Mouse (Mus musculus) midbrain, embryonic 16.5 days (tissue): Measurements from ENCODE around the gene Itpk1. TPM values are rescaled to one million over a fixed set of nuclear protein-coding genes. Genes with fewer than 3 reads are reported as not detected.

ENCODE experiments used
- ATAC-seq: fragments of 200-750 bp; cut with Nextera tagmentation; 2 replicates; pipeline ENCODE4 v1.8.0; 2017; ENCODE audit warnings: moderate TSS enrichment
- H3K27ac ChIP-seq: fragments of 300-500 bp; sonication (generic); 2 replicates; pipeline ENCODE4 v1.5.1; 2014; ENCODE audit warnings: mild to moderate bottlenecking, low read length, mixed read lengths
- H3K27me3 ChIP-seq: fragments of 300-500 bp; sonication (generic); 2 replicates; pipeline ENCODE4 v1.6.1; 2014; ENCODE audit warnings: low read depth, low read length, mixed read lengths; ENCODE audit not compliant: control insufficient read depth, insufficient read depth
- H3K36me3 ChIP-seq: fragments of 300-500 bp; sonication (generic); 2 replicates; pipeline ENCODE4 v1.6.1; 2014; ENCODE audit warnings: mild to moderate bottlenecking, low read length, moderate library complexity, mixed read lengths; ENCODE audit not compliant: control insufficient read depth, insufficient read depth
- H3K4me1 ChIP-seq: fragments of 300-500 bp; sonication (generic); 2 replicates; pipeline ENCODE4 v1.6.1; 2014; ENCODE audit warnings: mild to moderate bottlenecking, low read length, mixed read lengths; ENCODE audit not compliant: control insufficient read depth, insufficient read depth
- H3K4me2 ChIP-seq: fragments of 300-500 bp; sonication (generic); 2 replicates; pipeline ENCODE4 v1.6.1; 2014; ENCODE audit warnings: mild to moderate bottlenecking, low read length, mixed read lengths
- H3K4me3 ChIP-seq: fragments of 300-500 bp; sonication (generic); 2 replicates; pipeline ENCODE4 v1.5.1; 2014; ENCODE audit warnings: low read depth, mild to moderate bottlenecking, low read length, moderate library complexity, mixed read lengths
- H3K9ac ChIP-seq: fragments of 300-500 bp; sonication (generic); 2 replicates; pipeline ENCODE4 v1.6.1; 2014; ENCODE audit warnings: low read depth, low read length, mixed read lengths
- H3K9me3 ChIP-seq: fragments of 300-500 bp; sonication (generic); replicated peaks from 2 replicates; pipeline ENCODE4 v1.6.1; 2014; ENCODE audit warnings: mild to moderate bottlenecking, low read length, mixed read lengths; ENCODE audit not compliant: control insufficient read depth, poor library complexity, severe bottlenecking
- WGBS: fragments of 180-500 bp; shearing (Covaris S2); extraction: QIAGEN DNeasy Blood & Tissue Kit; methylation state at CpG from one replicate; pipeline ENCODE4 v1.1.7; 2014; 5-methylcytosine and 5-hydroxymethylcytosine counted together
- polyA plus RNA-seq: library from polyadenylated mRNA; unstranded; fragments of >200 nt; fragmentation: Nextera tagmentation; extraction: Ambion mirVana; gene quantifications from 2 replicates; pipeline ENCODE4 v1.2.1, GENCODE M21; 2015

The Itpk1 gene
- polyA plus RNA-seq, 1 experiment from 2014 or later: 39.3 TPM

- Histone ChIP-seq H3K9ac (no peak overlapping the region), H3K4me2 (no peak overlapping the region), H3K27ac (no peak overlapping the region), H3K4me1 (no peaks in the 10 kb centered on the region), H3K4me3 (no peak overlapping the region), H3K36me3 (peaks cover 3% of the 10 kb centered on the region; the same call in 1 of the 2 replicates), H3K9me3 (no peaks in the 10 kb centered on the region), H3K27me3 (no peaks in the 10 kb centered on the region)
- no peak for ATAC-seq
- 80% methylated on average over 11 of the region's 11 CpGs for WGBS
Observed at GRCm38 (mm10) chr12:102663349-102664051, 41.2 kb downstream of the Itpk1 start.

DNA sequence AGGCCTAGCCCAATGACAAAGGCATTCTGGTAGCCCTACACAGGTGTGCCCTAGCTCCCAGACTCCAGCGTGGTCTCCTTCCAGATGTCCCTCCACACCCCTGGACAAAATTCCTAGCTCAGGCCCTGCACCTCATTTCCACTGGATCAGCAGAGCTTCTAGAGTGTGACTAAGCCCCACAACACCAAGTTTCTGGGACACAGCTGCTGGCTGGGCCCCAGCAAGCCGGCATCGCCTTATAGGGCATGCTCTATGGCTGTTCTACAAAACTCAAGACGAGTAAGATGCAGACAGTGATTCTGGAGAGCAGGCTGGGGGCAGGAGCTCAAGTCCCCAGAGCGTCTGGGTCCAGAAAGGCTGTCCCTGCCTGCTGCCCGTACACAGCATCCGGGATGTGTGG, 43.0 kb downstream of the Itpk1 start:
- no peak overlapping the region for H3K27ac ChIP-seq
- H3K4me3 ChIP-seq: no peak overlapping the region
- H3K9ac ChIP-seq: no peak overlapping the region
- WGBS: 78% methylated on average over 7 of the region's 7 CpGs
- H3K36me3 ChIP-seq: no peaks in the 10 kb centered on the region
- no peaks in the 10 kb centered on the region for H3K9me3 ChIP-seq
- no peaks in the 10 kb centered on the region for H3K4me1 ChIP-seq
- ATAC-seq: no peak
- H3K4me2 ChIP-seq: no peak overlapping the region
- no peaks in the 10 kb centered on the region for H3K27me3 ChIP-seq

DNA sequence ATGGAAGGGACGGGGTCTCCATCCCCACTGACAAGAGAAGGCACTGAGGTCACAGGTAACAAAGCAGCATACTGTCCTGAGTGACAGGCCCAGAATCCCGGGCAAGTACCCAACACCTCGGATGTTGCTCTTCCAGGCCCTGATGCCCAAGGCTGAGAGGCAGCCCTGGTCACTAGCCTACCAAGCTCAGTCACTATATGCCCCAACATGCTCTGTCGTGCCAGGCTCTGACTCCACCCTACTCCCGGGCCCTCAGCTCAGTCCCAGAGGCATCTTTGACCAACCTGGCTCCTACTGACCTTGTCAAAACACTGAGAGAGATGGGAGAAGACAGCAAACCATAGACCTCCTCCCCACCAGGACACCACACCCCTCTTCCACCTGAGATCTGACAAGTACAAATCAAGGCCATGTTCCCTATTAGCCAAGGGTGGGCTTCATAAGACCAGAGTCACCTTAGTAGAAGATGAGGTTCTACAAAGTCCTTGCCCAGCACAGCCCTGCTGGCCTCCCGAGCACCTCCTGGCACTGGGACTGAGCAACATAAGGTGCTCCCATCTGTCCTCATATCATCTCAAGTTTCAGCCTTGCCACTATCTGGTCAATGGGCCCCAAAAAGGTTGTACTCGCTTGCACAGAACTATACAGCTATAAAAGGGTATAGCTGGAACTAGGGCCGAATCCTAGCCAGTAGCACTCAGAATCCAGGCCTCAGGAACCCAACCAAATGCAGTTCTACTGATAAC, 43.7 kb downstream of the Itpk1 start:
- no peaks in the 10 kb centered on the region for H3K27me3 ChIP-seq
- no peak overlapping the region for H3K4me3 ChIP-seq
- H3K9ac ChIP-seq: no peak overlapping the region
- H3K9me3 ChIP-seq: no peaks in the 10 kb centered on the region
- WGBS: 88% methylated on average over 8 of the region's 8 CpGs
- no peak overlapping the region for H3K27ac ChIP-seq
- no peaks in the 10 kb centered on the region for H3K36me3 ChIP-seq
- H3K4me2 ChIP-seq: no peak overlapping the region
- no peak for ATAC-seq
- no peaks in the 10 kb centered on the region for H3K4me1 ChIP-seq

GRCm38 (mm10) chr12:102653003-102653402, 51.7 kb downstream of the Itpk1 start:
- no peaks in the 10 kb centered on the region for H3K36me3 ChIP-seq
- H3K4me1 ChIP-seq: no peaks in the 10 kb centered on the region
- H3K4me2 ChIP-seq: no peak overlapping the region
- no peaks in the 10 kb centered on the region for H3K9me3 ChIP-seq
- H3K27me3 ChIP-seq: no peaks in the 10 kb centered on the region
- H3K27ac ChIP-seq: no peak overlapping the region
- H3K9ac ChIP-seq: no peak overlapping the region
- no peak overlapping the region for H3K4me3 ChIP-seq
- ATAC-seq: no peak
- 74% methylated on average over 6 of the region's 6 CpGs for WGBS

- no peaks in the 10 kb centered on the region for H3K27me3 ChIP-seq
- WGBS: 70% methylated on average over 8 of the region's 8 CpGs
- H3K36me3 ChIP-seq: no peaks in the 10 kb centered on the region
- H3K9me3 ChIP-seq: no peaks in the 10 kb centered on the region
- no peak for ATAC-seq
- H3K4me3 ChIP-seq: no peak overlapping the region
- H3K27ac ChIP-seq: no peak overlapping the region
- no peaks in the 10 kb centered on the region for H3K4me1 ChIP-seq
- H3K9ac ChIP-seq: no peak overlapping the region
- no peak overlapping the region for H3K4me2 ChIP-seq
Observed at GRCm38 (mm10) chr12:102652420-102652819, 52.3 kb downstream of the Itpk1 start.

DNA sequence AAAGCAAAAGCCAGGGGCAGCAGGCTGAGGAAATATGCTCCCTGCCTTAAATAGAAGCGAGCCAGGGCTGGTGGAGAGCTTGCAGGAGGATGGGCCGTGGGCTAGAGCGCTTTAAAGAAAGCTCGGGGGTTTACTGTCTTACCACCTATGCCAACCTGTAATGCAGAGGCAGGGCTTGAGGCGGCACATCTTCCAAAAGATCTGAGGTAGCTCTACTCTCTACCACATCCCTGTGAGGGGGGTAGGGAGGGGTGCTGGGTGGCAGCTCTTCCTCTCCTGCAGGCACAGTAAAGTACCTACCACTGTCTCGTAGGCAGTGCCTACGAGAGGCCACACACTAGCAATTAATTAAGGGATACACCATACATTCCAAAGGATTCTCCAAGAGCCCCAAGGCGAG, 52.9 kb downstream of the Itpk1 start:
- 69% methylated on average over 8 of the region's 8 CpGs for WGBS
- ATAC-seq: no peak
- H3K4me3 ChIP-seq: no peak overlapping the region

DNA sequence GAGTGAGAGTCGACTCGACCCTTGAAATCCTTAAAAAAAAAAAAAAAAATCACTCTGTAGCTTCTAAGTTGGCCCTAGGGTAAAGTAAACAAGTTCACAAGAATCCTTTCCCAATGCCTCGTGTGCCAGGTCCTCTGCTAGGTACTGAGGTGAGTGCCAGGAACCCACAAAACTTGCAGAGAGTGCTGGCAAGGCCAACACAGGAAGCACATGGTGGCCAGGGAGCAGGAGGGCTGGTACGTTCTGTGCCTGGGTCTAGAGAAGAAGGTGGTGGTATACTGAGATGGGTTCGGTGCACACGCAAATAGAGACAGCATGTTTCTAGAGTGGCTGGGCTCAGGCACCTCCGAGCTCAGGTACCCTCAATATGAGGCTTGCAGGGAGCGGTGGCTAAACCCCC, 53.3 kb downstream of the Itpk1 start:
- no peak for ATAC-seq
- H3K27me3 ChIP-seq: no peaks in the 10 kb centered on the region
- H3K27ac ChIP-seq: no peak overlapping the region
- H3K4me2 ChIP-seq: no peak overlapping the region
- WGBS: 87% methylated on average over 8 of the region's 8 CpGs
- no peak overlapping the region for H3K9ac ChIP-seq
- H3K4me3 ChIP-seq: no peak overlapping the region
- no peaks in the 10 kb centered on the region for H3K36me3 ChIP-seq
- H3K4me1 ChIP-seq: no peaks in the 10 kb centered on the region
- no peaks in the 10 kb centered on the region for H3K9me3 ChIP-seq

More for the DNA sequence above, 52.9 kb downstream of the Itpk1 start:
- no peaks in the 10 kb centered on the region for H3K36me3 ChIP-seq
- no peak overlapping the region for H3K27ac ChIP-seq
- H3K9ac ChIP-seq: no peak overlapping the region
- no peaks in the 10 kb centered on the region for H3K27me3 ChIP-seq
- H3K9me3 ChIP-seq: no peaks in the 10 kb centered on the region
- no peak overlapping the region for H3K4me2 ChIP-seq
- no peaks in the 10 kb centered on the region for H3K4me1 ChIP-seq

GRCm38 (mm10) chr12:102650649-102651048, 54.1 kb downstream of the Itpk1 start:
- Histone ChIP-seq H3K4me1 (no peaks in the 10 kb centered on the region), H3K4me2 (no peak overlapping the region), H3K9me3 (no peaks in the 10 kb centered on the region), H3K36me3 (no peaks in the 10 kb centered on the region), H3K9ac (no peak overlapping the region), H3K27ac (no peak overlapping the region), H3K27me3 (no peaks in the 10 kb centered on the region), H3K4me3 (no peak overlapping the region)
- no peak for ATAC-seq
- 82% methylated on average over 4 of the region's 4 CpGs for WGBS

GRCm38 (mm10) chr12:102647839-102648564, 56.7 kb downstream of the Itpk1 start:
- no peak overlapping the region for H3K27ac ChIP-seq
- no peak overlapping the region for H3K9ac ChIP-seq
- no peak for ATAC-seq
- no peak overlapping the region for H3K4me2 ChIP-seq
- no peaks in the 10 kb centered on the region for H3K36me3 ChIP-seq
- no peak overlapping the region for H3K4me3 ChIP-seq
- no peaks in the 10 kb centered on the region for H3K9me3 ChIP-seq
- H3K4me1 ChIP-seq: no peaks in the 10 kb centered on the region
- WGBS: 88% methylated on average over 14 of the region's 14 CpGs
- no peaks in the 10 kb centered on the region for H3K27me3 ChIP-seq
